Mouse (Mus musculus): ENCODE results near the gene Nedd9.

Gene Nedd9

DNA sequence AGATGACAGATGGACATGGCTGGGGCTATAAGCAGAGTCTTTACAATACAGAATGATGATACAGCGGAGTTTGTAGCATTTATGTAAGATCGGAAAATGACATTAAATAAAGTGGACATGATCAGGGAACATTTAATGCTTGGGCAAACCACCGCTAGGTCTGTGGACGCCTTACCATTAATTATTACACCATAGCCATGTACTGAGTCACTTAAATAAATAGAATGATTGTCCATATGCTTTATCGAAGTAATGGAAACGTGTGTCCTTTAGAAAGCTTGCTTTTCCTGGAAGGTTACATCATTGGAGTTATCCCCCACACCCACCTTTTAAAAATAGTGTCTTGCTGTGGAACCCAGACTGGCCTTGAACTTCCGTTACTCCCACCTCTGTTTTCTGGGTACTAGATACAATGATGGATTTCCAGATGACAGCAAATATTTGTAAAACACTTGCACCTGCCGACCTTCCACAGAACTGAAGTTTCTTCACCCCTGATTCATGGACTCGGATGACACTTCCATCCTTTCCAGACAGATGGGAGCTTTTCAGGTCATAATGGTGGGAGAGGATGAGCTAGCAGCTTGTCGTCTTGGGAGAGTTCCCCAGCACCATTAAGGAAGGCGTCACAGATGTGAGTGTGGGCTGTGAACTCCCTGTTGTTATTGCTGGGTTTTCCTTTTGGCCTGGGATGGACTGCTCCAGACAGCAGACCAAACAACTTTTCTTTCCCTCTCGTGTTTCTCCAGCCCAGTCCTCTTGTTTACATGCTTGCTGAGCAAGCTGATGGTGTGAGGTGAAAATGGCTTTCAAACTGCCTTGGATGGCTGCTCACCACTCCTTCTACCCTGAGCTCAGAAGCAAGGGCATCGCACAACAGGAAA is 76.7 kb downstream of the Nedd9 start:
- in situ Hi-C loops (cut with MseI, MboI): no loop called here

DNA sequence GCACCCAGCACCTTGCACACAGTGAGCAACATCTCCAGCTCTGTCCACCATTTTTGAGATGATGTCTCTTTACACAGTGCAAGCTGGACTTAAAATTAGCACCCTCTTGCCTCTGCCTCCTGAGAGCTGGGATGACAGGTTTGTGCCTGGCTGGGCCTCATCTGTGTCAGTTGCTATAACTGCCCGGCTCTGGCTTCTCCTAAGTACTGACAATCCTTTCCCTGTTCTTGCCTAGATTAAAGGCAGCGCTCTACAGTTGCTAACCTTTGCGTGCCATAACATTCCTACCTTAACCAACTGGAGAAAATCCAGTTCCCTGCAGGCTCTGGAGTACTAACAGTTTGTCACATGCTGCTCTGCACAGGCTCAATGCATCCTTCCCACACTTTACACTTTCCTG is 77.9 kb downstream of the Nedd9 start:
- in situ Hi-C loops (cut with MseI, MboI): no loop called here

- in situ Hi-C loops (cut with MseI, MboI): no loop called here
Measured at GRCm38 (mm10) chr13:41408374-41408952, 78.7 kb downstream of the Nedd9 start.

DNA sequence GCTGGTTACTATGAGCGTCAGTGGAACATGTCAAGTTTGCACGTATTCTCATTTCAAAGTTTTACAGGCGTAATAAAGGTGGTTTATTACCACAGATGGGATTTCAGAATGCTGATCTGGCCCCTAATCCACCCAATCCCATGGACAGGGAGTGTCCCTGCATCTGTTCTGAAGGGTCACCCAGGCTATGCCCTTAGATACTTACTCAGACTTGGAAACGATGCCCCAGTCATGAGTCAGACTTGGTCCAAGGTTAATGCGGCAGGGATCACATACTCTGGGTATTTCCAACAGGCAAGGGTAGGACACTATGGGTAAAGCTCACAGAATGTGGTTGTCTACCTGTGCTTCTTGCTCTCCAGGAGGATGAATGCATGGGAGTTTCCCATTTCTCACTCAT is 82.2 kb downstream of the Nedd9 start:
- in situ Hi-C loops (cut with MseI, MboI): no loop called here

- in situ Hi-C loops (cut with MseI, MboI): no loop called here
Measured at GRCm38 (mm10) chr13:41403838-41404237, 83.3 kb downstream of the Nedd9 start.

GRCm38 (mm10) chr13:41402441-41403003 is 84.6 kb downstream of the Nedd9 start:
- in situ Hi-C loops (cut with MseI, MboI): no loop called here

DNA sequence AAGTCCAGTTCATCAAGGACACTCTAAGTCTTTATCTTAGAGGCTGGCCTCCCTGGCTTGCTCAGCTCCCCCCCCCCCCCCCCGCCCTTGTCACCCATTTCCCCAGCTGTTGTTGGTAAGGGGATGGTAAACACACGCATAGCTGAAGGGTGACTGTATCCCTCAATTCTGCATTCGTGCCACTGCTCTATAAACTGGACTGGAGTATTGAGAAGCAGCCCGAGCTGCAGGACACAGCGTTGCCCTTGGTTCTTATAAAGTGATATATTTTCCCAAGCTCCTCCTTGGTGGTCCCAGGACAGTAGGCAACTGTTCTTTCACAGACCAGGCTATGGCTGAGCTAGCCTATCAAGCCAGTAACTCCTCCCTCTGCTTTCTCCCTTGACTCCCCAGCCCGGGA is 85.4 kb downstream of the Nedd9 start:
- in situ Hi-C loops (cut with MseI, MboI): no loop called here

- in situ Hi-C loops (cut with MseI, MboI): no loop called here
Measured at GRCm38 (mm10) chr13:41400289-41400688, 86.9 kb downstream of the Nedd9 start.

DNA sequence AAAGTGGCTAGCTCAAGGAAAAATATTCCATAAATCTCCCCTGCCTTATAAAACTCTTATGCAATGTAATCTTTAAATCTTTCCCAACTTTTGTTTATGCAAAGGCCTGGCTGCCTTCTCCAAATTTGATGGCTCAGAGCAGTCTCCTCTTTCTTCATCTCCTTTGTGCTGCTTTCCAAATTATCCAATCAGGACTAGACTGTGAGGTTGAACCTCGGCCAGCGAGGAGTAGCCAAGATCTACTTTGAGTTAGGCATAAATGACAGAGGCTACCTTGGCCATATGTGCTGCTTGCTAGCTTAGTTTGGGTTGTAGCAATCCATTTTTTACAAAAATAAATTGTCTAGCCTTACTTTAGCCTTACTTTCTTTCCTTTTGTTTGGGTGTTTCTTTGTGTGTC is 95.0 kb downstream of the Nedd9 start:
- in situ Hi-C loops (cut with MseI, MboI): no loop called here

DNA sequence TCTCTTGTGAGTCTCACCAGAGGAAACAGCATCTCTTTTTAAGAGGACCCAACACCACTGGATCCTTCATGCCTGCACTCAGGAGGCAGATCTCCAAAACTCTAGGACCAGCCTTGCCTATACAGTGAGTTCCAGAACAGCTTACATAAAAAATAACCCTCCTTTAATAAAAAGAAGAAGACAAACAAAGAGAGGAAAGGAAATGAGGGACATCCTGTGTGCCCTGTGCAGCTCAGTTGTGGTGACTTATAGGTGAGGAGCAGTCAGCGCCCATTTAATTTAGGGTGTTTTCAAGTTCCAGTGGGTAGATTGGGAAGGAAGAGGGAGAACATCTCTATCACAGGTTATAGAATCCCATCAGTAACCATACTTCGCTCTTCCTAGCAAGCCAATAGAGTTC is 96.5 kb downstream of the Nedd9 start:
- in situ Hi-C loops (cut with MseI, MboI): no loop called here

DNA sequence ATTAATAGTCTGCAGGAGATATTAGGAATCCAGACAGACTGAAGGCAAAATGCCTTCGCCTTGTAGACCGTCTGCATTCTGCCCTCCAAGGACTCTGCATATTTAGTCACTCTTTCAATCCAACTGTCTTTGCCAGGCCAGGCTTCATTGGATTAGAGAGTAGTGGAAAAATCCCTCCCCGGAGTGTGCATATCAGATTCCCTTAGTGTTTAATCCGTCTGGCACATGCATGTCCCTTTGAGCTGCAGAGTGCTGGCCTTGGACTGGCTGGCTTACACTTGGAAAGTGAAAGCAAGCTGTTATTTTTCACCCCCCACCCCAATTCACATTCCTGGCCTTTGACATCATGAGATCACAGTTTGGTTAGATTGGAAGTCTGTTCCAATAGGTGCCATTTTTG is 100.6 kb downstream of the Nedd9 start:
- in situ Hi-C loops (cut with MseI, MboI): no loop called here

DNA sequence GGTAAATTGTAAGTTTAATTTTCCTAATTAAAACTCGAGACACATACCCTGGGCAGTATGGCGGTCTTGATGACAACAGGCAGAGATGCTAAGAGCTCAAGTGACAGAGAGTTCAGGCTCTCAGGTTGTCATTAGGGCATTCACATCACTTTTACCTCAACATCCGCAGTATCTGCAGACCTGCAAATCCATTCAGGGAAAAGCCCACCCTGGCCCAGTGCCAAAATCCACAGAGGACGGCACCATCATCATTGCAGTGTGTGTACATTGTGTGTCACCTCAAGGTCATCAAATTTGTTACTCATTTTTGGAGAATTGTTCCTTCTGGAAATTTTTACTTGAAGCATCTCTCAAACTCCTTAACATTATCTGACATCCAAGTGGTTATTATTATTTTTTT is 102.3 kb downstream of the Nedd9 start:
- in situ Hi-C loops (cut with MseI, MboI): no loop called here

GRCm38 (mm10) chr13:41382635-41383034 is 104.5 kb downstream of the Nedd9 start:
- in situ Hi-C loops (cut with MseI, MboI): no loop called here

- in situ Hi-C loops (cut with MseI, MboI): no loop called here
Measured at GRCm38 (mm10) chr13:41381806-41382546, 105.2 kb downstream of the Nedd9 start.

GRCm38 (mm10) chr13:41381041-41381805 is 105.9 kb downstream of the Nedd9 start:
- in situ Hi-C loops (cut with MseI, MboI): no loop called here

GRCm38 (mm10) chr13:41379951-41380465 is 107.2 kb downstream of the Nedd9 start:
- in situ Hi-C loops (cut with MseI, MboI): no loop called here

- in situ Hi-C loops (cut with MseI, MboI): no loop called here
Measured at GRCm38 (mm10) chr13:41378462-41378861, 108.7 kb downstream of the Nedd9 start.

DNA sequence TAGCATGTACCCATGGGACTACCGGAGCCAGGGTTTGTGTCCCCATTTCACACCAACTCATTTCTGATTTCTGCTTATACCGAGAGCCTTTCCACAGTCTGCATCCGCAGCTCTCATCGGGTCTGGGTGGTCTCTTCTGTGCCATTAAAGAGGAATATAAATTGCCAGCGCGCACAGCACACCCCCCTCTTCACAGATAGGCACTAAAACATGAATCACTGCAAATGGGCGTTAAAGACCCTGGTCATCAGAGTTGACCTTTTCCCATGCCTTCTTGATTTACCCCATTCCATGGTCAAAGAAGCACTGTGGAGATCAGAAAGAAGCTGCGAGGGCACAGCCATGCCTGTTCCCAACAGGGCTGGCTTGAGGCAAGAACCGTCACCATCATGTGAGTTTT is 109.3 kb downstream of the Nedd9 start:
- in situ Hi-C loops (cut with MseI, MboI): no loop called here

DNA sequence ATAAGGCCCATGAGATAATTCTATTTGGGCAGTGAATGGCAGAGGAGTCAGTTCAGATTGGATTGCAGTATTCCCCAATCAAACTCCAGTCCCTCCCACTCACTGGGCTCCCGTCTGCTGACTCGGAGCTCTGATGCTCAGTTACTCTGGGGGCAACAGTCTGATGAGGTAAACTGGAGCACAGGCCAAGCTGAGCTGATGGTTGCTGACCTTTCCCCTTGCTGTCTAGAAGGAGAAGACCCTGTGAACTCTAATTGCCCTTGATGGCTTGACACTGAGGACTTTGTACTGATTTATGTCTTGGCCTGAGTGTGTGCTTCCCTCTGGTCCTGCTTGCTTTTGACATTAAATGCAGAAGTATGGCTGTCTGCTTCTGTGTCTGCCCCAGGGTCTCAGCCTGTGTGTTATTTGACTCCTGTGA is 110.1 kb downstream of the Nedd9 start:
- in situ Hi-C loops (cut with MseI, MboI): no loop called here

DNA sequence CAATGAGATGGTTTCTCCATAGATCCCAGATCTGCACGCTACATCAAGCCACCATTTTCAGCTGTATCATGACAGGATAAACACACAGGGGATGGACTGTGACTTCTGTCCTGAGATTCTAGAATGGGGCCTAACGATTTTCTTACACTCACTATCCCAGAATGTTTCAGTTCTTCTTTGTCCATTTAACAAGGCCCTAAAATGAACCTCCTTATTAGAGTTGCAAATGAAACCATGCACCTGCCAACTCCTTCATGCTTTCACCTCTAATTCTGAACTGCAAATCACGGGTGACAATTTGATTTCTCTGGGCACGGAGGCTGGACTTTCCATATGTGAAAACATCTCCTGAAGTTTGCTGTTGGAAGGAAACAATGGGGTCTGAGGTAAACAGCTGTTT is 111.1 kb downstream of the Nedd9 start:
- in situ Hi-C loops (cut with MseI, MboI): no loop called here

DNA sequence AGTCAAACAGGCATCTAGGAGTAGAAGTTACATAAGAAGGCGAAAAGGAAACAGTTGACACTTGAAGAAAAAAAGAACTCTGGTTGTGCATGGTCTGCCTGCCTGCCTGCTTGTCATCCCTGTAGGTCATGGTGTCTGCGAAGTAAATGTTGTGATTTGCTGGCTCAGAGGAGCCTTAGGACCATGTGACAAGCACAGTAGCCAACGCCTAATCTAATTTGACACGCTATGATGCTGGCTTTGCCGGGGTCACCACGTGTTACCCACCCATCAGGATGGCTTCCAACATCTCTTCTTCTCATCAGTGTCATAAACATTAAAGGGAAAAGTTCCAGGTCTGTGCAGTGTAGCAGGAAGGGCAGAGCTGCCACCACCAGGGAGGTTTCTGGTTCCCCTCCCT is 111.5 kb downstream of the Nedd9 start:
- in situ Hi-C loops (cut with MseI, MboI): no loop called here

All from mouse trophoblast stem cell (cell line).